Mouse (Mus musculus) cerebellum, adult 2 months (tissue): Measurements from ENCODE around the gene Snorc.

Experiments
- CTCF ChIP-seq: fragments of 200-500 bp; IDR thresholded peaks from 2 replicates; pipeline ENCODE4 v1.5.1; 2011; ENCODE audit warnings: low read depth, mild to moderate bottlenecking, control low read depth, low read length, moderate library complexity, borderline replicate concordance; ENCODE audit not compliant: insufficient read depth
- POLR2A ChIP-seq: fragments of 200-500 bp; IDR thresholded peaks from 2 replicates; pipeline ENCODE4 v1.6.1; 2011; ENCODE audit warnings: low read length, control low read depth, borderline replicate concordance; ENCODE audit not compliant: insufficient read depth

- no peak for TF ChIP-seq POLR2A
- no peak for TF ChIP-seq CTCF
Observed at GRCm38 (mm10) chr1:87475076-87475895, 5.2 kb downstream of the Snorc start.
